Mouse (Mus musculus): ENCODE data around the gene Gart.

GRCm38 (mm10) chr16:91596397-91596778 lies 50.4 kb downstream of the Gart start:
- no peak for TF ChIP-seq CTCF (IDR thresholded peaks at IDR 0.05; ENCODE audit: extremely low read depth, insufficient read depth, insufficient read length, insufficient replicate concordance)
- TF ChIP-seq POLR2A (IDR thresholded peaks at IDR 0.05; ENCODE audit: low read depth, low read length): no peak
